Comparison of ENCODE assay signal across 9 mouse cellular contexts in genomic region chrX:142808411-142808810, GRCm38 (mm10).
A peak's percentile ranks its signal among the peaks of the same experiment; 100 is the strongest.
DNase-seq lines count a peak whose midpoint lies in the region; ATAC-seq lines count a peak whose summit lies in the region.
"Had no signal": no experiment of that assay in that cellular context is flagged by ENCODE, and none has a peak within 500 bp of the region (broad histone marks: within the 10 kb centered on the region; RNA-seq: fewer than 3 reads in every experiment).

No protein-coding gene starts in this region.

- no peak overlapping the region for H3K4me3 ChIP-seq in heart, embryonic 10.5 days
- H3K4me3 ChIP-seq: heart, embryonic 15.5 days had no signal

- ATAC-seq in CD4-positive, CD25-positive, alpha-beta regulatory T cell, adult 4 months = peak; percentile 56

- WGBS in heart, embryonic 10.5 days = 53% methylated on average over 9 of the region's 9 CpGs

- 0 out of 2 replicates have a peak, but pooled peaks cover 3% of the 10 kb centered on the region for H3K4me1 ChIP-seq in heart, embryonic 10.5 days

- no peaks in the 10 kb centered on the region for H3K9me3 ChIP-seq in heart, embryonic 10.5 days
- H3K9me3 ChIP-seq: heart, embryonic 15.5 days had no signal

- peaks cover 2% of the 10 kb centered on the region; the same call in 1 of the 2 replicates for H3K36me3 ChIP-seq in heart, embryonic 10.5 days
- H3K36me3 ChIP-seq: heart, embryonic 15.5 days had no signal

- H3K27ac ChIP-seq in heart, embryonic 10.5 days = no peak overlapping the region
- H3K27ac ChIP-seq: heart, embryonic 15.5 days had no signal

- no peaks in the 10 kb centered on the region for H3K27me3 ChIP-seq in heart, embryonic 10.5 days (ENCODE audit: insufficient read depth, poor library complexity, severe bottlenecking)
- H3K27me3 ChIP-seq: heart, embryonic 15.5 days had no signal

- DNase-seq in heart, adult 8-10 months (ENCODE audit: low spot score) = peak; percentile 53
- DNase-seq in heart, embryonic 10.5 days (ENCODE audit: low spot score) = no peak
- DNase-seq in cerebellum, adult 18-20 months = peak; percentile 61 to 65
- DNase-seq in frontal cortex, postnatal 14 days (ENCODE audit: low spot score in 2 of 2) = peak; percentile 13 to 40
- DNase-seq in layer of hippocampus, postnatal 10 days (ENCODE audit: low spot score in 2 of 2) = peak; percentile 47 to 71
- DNase-seq in mesoderm, embryonic 11.5 days (ENCODE audit: low read depth, low spot score) = peak; percentile 48
- peak; percentile 54 for DNase-seq in thymus, postnatal 14 days
